Mouse (Mus musculus): ENCODE measurements around the gene Cdc42bpb. TPM values are rescaled to one million over a fixed set of nuclear protein-coding genes. Genes with fewer than 3 reads are reported as not detected.
A peak's percentile ranks its signal among the peaks of the same experiment; 100 is the strongest.

Cdc42bpb gene
- polyA plus RNA-seq, 1 experiment from 2014 or later: 27.7 TPM

DNA sequence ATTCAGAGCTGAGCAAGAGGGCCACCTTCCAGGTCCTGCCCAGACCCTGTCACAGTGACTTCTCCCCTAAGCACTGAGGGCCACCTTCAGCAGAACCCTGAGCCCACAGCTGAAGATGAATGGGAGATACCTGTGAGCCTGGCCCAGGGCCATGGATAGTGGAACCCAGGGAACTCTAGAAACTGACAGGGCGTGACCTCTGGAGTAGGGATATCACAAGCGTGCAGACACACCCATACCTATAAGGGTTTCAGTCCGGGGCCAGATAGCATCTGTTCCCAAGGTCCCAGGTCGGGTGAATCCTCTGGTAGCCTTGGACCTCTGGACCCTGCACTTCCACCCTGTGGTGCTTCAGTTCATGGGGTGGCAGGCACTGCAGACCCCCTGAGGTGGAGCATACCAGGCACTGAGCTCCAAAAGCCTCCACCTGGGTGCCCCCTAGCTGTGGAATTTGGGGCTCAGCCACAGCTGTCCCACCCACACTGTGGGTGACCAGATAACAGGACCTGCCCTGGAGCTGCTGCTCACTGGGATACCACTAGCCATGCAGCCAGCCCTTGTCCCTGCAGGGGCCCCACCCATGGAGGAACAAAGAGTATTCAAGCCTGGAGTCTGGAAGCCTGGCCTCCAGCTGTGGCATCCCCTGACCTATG, 109.7 kb downstream of the Cdc42bpb start:
- no peak for TF ChIP-seq CTCF (IDR thresholded peaks at IDR 0.05; ENCODE audit: low read depth)
- ATAC-seq (replicated peaks; ENCODE audit: low FRiP score, low read depth): no peak
- no peak overlapping the region for H3K27ac ChIP-seq
- H3K9me3 ChIP-seq (replicated peaks; ENCODE audit: low read length): no peaks in the 10 kb centered on the region
- no peak for DNase-seq (ENCODE audit: low spot score)
- WGBS: 49% methylated on average over 4 of the region's 4 CpGs
- no peak overlapping the region for H3K4me2 ChIP-seq (ENCODE audit: low read length)
- H3K36me3 ChIP-seq (ENCODE audit: insufficient read depth, low read length): peaks cover 5% of the 10 kb centered on the region; the same call in 1 of the 2 replicates
- peaks cover 23% of the 10 kb centered on the region for H3K27me3 ChIP-seq (ENCODE audit: insufficient read depth, low read length)
- H3K4me3 ChIP-seq (replicated peaks; ENCODE audit: low read depth, low read length): no peak overlapping the region
- H3K9ac ChIP-seq (ENCODE audit: low read depth, low read length): no peak overlapping the region
- H3K4me1 ChIP-seq (replicated peaks; ENCODE audit: insufficient read depth, low read length): 0 out of 2 replicates have a peak, but pooled peaks cover 2% of the 10 kb centered on the region

DNA sequence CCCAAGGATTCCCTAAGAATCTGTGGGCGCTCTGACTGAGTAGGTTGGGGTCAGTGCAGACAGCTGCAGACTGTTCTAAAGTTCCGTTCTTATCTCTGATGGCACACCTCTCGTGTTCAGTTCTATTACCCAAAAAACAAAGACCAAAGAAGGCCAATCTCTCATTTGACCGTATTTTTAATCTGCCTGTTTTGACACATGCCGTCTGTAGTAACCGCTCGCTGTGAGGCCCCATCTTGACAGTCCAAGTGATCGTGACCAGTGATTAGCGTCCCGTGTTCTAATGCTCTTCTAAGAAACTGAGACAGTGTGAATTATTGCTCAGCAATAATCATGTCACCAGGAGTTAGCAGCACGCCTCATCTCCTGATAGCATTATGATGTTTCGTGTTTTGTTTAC, 110.9 kb downstream of the Cdc42bpb start:
- Histone ChIP-seq H3K4me2 (ENCODE audit: low read length) (no peak overlapping the region), H3K36me3 (ENCODE audit: insufficient read depth, low read length) (peaks cover 10% of the 10 kb centered on the region; the same call in 1 of the 2 replicates), H3K4me3 (replicated peaks; ENCODE audit: low read depth, low read length) (no peak overlapping the region), H3K4me1 (replicated peaks; ENCODE audit: insufficient read depth, low read length) (0 out of 2 replicates have a peak, but pooled peaks cover 2% of the 10 kb centered on the region), H3K9me3 (replicated peaks; ENCODE audit: low read length) (no peaks in the 10 kb centered on the region), H3K27ac (no peak overlapping the region), H3K27me3 (ENCODE audit: insufficient read depth, low read length) (peaks cover 18% of the 10 kb centered on the region), H3K9ac (ENCODE audit: low read depth, low read length) (no peak overlapping the region)
- DNase-seq (ENCODE audit: low spot score) (no peak), ATAC-seq (replicated peaks; ENCODE audit: low FRiP score, low read depth) (no peak)
- WGBS: 71% methylated on average over 12 of the region's 12 CpGs
- no peak for TF ChIP-seq CTCF (IDR thresholded peaks at IDR 0.05; ENCODE audit: low read depth)

DNA sequence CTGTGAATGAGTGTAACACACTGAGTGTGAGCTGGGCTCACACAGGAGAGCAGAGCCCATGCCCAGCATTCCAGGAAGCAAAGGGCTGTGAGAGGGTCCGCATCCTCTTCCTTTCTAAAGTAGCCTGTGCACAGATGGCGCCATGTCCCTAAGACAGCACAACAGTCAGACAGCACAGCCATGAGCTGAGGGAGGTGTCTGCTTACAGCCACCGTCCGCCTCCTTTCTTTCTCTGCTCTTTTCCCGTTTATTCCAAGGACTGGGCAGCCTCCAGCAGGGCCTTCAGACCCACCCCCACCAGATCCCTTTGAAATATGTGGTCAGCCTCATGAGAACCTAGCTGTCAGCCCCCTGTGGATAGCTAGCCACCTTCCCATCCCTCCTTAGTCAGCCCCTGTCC, 112.3 kb downstream of the Cdc42bpb start:
- ATAC-seq (replicated peaks; ENCODE audit: low FRiP score, low read depth) (no peak), DNase-seq (ENCODE audit: low spot score) (no peak)
- H3K9ac ChIP-seq (ENCODE audit: low read depth, low read length): no peak overlapping the region
- no peak overlapping the region for H3K4me3 ChIP-seq (replicated peaks; ENCODE audit: low read depth, low read length)
- no peak overlapping the region for H3K27ac ChIP-seq
- WGBS: 69% methylated on average over 5 of the region's 5 CpGs
- H3K4me1 ChIP-seq (replicated peaks; ENCODE audit: insufficient read depth, low read length): no peaks in the 10 kb centered on the region
- no peak overlapping the region for H3K4me2 ChIP-seq (ENCODE audit: low read length)
- no peak for TF ChIP-seq CTCF (IDR thresholded peaks at IDR 0.05; ENCODE audit: low read depth)
- peaks cover 17% of the 10 kb centered on the region; the same call in 1 of the 2 replicates for H3K36me3 ChIP-seq (ENCODE audit: insufficient read depth, low read length)
- H3K9me3 ChIP-seq (replicated peaks; ENCODE audit: low read length): no peaks in the 10 kb centered on the region
- peaks cover 6% of the 10 kb centered on the region; the same call in 1 of the 2 replicates for H3K27me3 ChIP-seq (ENCODE audit: insufficient read depth, low read length)

DNA sequence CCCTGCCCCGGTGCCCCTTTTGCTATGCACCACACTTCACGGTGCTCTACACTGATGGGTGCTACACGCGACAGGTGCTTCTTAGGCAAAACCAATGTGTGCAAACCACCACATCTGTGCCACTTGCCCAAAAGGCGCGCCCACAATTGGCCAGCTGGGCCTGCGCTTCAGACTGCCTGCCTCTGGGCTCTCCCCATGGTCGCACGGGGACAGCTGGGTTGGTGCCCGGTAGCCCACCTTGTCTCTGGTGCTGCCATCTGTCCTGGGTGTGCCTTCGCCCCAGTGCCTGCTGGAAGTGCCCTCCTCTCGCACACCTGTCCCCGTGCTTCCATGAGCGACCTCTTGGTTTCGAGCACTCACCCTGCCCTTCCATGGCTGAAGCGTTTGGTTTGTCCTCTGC, 113.9 kb downstream of the Cdc42bpb start:
- H3K9me3 ChIP-seq (replicated peaks; ENCODE audit: low read length): no peaks in the 10 kb centered on the region
- H3K36me3 ChIP-seq (ENCODE audit: insufficient read depth, low read length): peaks cover 17% of the 10 kb centered on the region; the same call in 1 of the 2 replicates

DNA sequence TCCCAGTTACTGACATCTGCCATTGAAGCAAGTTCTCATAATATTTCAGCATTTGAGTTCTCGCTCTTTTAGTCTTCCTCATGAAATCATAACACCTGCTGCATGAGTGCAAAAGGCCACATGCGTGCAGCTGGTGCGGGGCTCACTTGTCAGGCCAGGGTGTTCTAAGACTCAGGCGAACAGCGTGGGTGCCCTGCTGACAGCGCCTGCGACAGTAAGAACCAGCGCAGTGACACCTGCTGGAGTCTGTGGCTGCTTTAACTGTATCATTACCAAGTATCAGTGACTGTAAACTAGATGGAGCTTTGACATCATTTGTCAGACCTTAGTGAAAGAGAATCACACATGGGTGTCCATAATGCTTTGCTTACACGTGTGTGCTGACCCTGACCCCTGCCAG, 126.3 kb downstream of the Cdc42bpb start:
- DNase-seq (ENCODE audit: low spot score) (no peak), ATAC-seq (replicated peaks; ENCODE audit: low FRiP score, low read depth) (no peak)
- H3K4me2 ChIP-seq (ENCODE audit: low read length): no peak overlapping the region
- H3K27ac ChIP-seq: no peak overlapping the region
- no peak overlapping the region for H3K9ac ChIP-seq (ENCODE audit: low read depth, low read length)
- H3K9me3 ChIP-seq (replicated peaks; ENCODE audit: low read length): no peaks in the 10 kb centered on the region
- H3K4me3 ChIP-seq (replicated peaks; ENCODE audit: low read depth, low read length): no peak overlapping the region
- WGBS: 57% methylated on average over 9 of the region's 9 CpGs
- no peaks in the 10 kb centered on the region for H3K4me1 ChIP-seq (replicated peaks; ENCODE audit: insufficient read depth, low read length)
- peaks cover 5% of the 10 kb centered on the region; the same call in 1 of the 2 replicates for H3K36me3 ChIP-seq (ENCODE audit: insufficient read depth, low read length)
- peak; percentile 27; the same call in 1 of the 2 replicates for TF ChIP-seq CTCF (IDR thresholded peaks at IDR 0.05; ENCODE audit: low read depth)
- no peaks in the 10 kb centered on the region for H3K27me3 ChIP-seq (ENCODE audit: insufficient read depth, low read length)

More for the DNA sequence above, 113.9 kb downstream of the Cdc42bpb start:
- Histone ChIP-seq H3K27me3 (ENCODE audit: insufficient read depth, low read length) (no peaks in the 10 kb centered on the region), H3K27ac (no peak overlapping the region), H3K4me3 (replicated peaks; ENCODE audit: low read depth, low read length) (no peak overlapping the region), H3K9ac (ENCODE audit: low read depth, low read length) (no peak overlapping the region), H3K4me1 (replicated peaks; ENCODE audit: insufficient read depth, low read length) (no peaks in the 10 kb centered on the region), H3K4me2 (ENCODE audit: low read length) (no peak overlapping the region)
- DNase-seq (ENCODE audit: low spot score) (no peak), ATAC-seq (replicated peaks; ENCODE audit: low FRiP score, low read depth) (no peak)
- TF ChIP-seq CTCF (IDR thresholded peaks at IDR 0.05; ENCODE audit: low read depth): no peak
- 95% methylated on average over 16 of the region's 16 CpGs for WGBS

DNA sequence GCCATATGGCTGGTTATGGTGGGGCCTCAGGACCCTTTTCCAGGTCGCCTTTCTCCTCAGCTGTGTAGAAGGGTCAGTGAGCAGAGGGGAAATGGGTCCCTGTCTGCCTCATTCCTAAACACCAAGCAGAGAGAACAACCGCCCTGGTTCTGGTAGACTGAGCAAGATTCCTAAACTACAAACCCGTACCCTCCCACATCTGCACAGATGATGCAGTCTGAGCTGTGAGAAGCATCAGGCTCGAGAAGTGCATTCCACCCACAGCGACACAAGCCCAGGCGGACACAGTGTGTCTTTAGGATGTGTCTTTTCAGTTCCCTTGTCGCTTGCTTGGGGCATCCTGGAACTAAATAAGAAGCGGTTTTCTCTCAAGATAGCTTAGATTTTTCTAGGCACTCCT, 127.4 kb downstream of the Cdc42bpb start:
- no peak for TF ChIP-seq CTCF (IDR thresholded peaks at IDR 0.05; ENCODE audit: low read depth)
- H3K27me3 ChIP-seq (ENCODE audit: insufficient read depth, low read length): no peaks in the 10 kb centered on the region
- 60% methylated on average over 8 of the region's 8 CpGs for WGBS
- no peaks in the 10 kb centered on the region for H3K4me1 ChIP-seq (replicated peaks; ENCODE audit: insufficient read depth, low read length)
- no peak for ATAC-seq (replicated peaks; ENCODE audit: low FRiP score, low read depth)
- no peak overlapping the region for H3K4me2 ChIP-seq (ENCODE audit: low read length)
- H3K27ac ChIP-seq: no peak overlapping the region
- H3K9ac ChIP-seq (ENCODE audit: low read depth, low read length): no peak overlapping the region
- H3K4me3 ChIP-seq (replicated peaks; ENCODE audit: low read depth, low read length): no peak overlapping the region
- H3K36me3 ChIP-seq (ENCODE audit: insufficient read depth, low read length): peaks cover 5% of the 10 kb centered on the region; the same call in 1 of the 2 replicates
- no peaks in the 10 kb centered on the region for H3K9me3 ChIP-seq (replicated peaks; ENCODE audit: low read length)
- DNase-seq (ENCODE audit: low spot score): peak; percentile 45
